Mouse (Mus musculus) neural tube, postnatal 0 days (tissue): Measurements from ENCODE around the gene Pcbp3. TPM values are rescaled to one million over a fixed set of nuclear protein-coding genes. Genes with fewer than 3 reads are reported as not detected.

Source experiments
- polyA plus RNA-seq: library from polyadenylated mRNA; unstranded; fragments of >200 nt; fragmentation: Nextera tagmentation; extraction: Ambion mirVana; gene quantifications from 2 replicates; pipeline ENCODE4 v1.2.1, GENCODE M21; 2015

Gene Pcbp3
- polyA plus RNA-seq: 97.6 and 100 TPM in 2 replicates

GRCm38 (mm10) chr10:76961790-76962489, at the start of gene Pcbp3:
Gene Pcbp3 (minus strand): TSS chr10:76961887.

GRCm38 (mm10) chr10:76725682-76726285, 235.9 kb downstream of the Pcbp3 start, which contains the start of gene Col6a1:
Gene Col6a1 (minus strand): TSS chr10:76726168.

Other genes starting within 250 kb of the Pcbp3 start
- 37.6 and 45.2 TPM in 2 replicates for gene Col6a1, start 235.7 kb downstream of the Pcbp3 start, polyA plus RNA-seq
- 45.2 and 48.0 TPM in 2 replicates for gene Slc19a1, start 70.4 kb upstream of the Pcbp3 start, polyA plus RNA-seq
- gene Col18a1, start 204.7 kb upstream of the Pcbp3 start, polyA plus RNA-seq: 19.8 and 25.4 TPM in 2 replicates